Mouse (Mus musculus) ES-Bruce4 (cell line): ENCODE results near the gene Acsm1. TPM values are rescaled to one million over a fixed set of nuclear protein-coding genes. Genes with fewer than 3 reads are reported as not detected.

Experiments used
- H3K27ac ChIP-seq: 2 replicates; pipeline ENCODE4 v1.5.1; 2012; ENCODE audit warnings: low read length, inconsistent platforms; ENCODE audit not compliant: insufficient read depth
- H3K27me3 ChIP-seq: 2 replicates; pipeline ENCODE4 v1.6.1; 2012; ENCODE audit warnings: mild to moderate bottlenecking, low read length, inconsistent platforms; ENCODE audit not compliant: control insufficient read depth, poor library complexity, insufficient read depth, severe bottlenecking
- H3K36me3 ChIP-seq: 2 replicates; pipeline ENCODE4 v1.6.1; 2012; ENCODE audit warnings: inconsistent platforms, mild to moderate bottlenecking, low read length, moderate library complexity; ENCODE audit not compliant: control insufficient read depth, poor library complexity, insufficient read depth, severe bottlenecking
- H3K4me1 ChIP-seq: one replicate; pipeline ENCODE4 v1.8.1; 2011; ENCODE audit warnings: low read length; ENCODE audit not compliant: control insufficient read depth, insufficient read depth
- H3K4me3 ChIP-seq: 2 replicates; pipeline ENCODE4 v1.5.1; 2011; ENCODE audit warnings: low read depth, mild to moderate bottlenecking, low read length
- H3K9ac ChIP-seq: 2 replicates; pipeline ENCODE4 v1.6.1; 2012; ENCODE audit warnings: low read depth, mild to moderate bottlenecking, inconsistent platforms; ENCODE audit not compliant: poor library complexity, severe bottlenecking
- H3K9me3 ChIP-seq: replicated peaks from 2 replicates; pipeline ENCODE4 v1.6.1; 2012; ENCODE audit warnings: mild to moderate bottlenecking, low read length, inconsistent platforms; ENCODE audit not compliant: control insufficient read depth, poor library complexity, insufficient read depth, severe bottlenecking
- CTCF ChIP-seq: IDR thresholded peaks from one replicate; pipeline ENCODE4 v1.8.1; 2011; ENCODE audit warnings: low read depth, low read length
- EP300 ChIP-seq: IDR thresholded peaks from 2 replicates; pipeline ENCODE4 v1.6.1; 2011; ENCODE audit warnings: low read depth, low read length; ENCODE audit not compliant: insufficient read depth
- POLR2A ChIP-seq: IDR thresholded peaks from one replicate; pipeline ENCODE4 v1.8.1; 2011; ENCODE audit warnings: low read length; ENCODE audit not compliant: insufficient read depth
- polyA plus RNA-seq: library from polyadenylated mRNA; stranded (reverse); fragments of >200 nt; gene quantifications from 2 replicates; pipeline ENCODE4 v1.2.4, GENCODE M21; 2011; ENCODE audit warnings: low read depth; ENCODE audit not compliant: missing spikeins, insufficient read depth, insufficient read length

Gene Acsm1
- polyA plus RNA-seq, 1 experiment, result not detected

- no peak overlapping the region for H3K27ac ChIP-seq
- H3K9ac ChIP-seq, result no peak overlapping the region
- peaks cover 1% of the 10 kb centered on the region for H3K4me1 ChIP-seq
- TF ChIP-seq CTCF, result no peak
- no peak for TF ChIP-seq EP300
- TF ChIP-seq POLR2A, result no peak
- no peaks in the 10 kb centered on the region for H3K27me3 ChIP-seq
- no peaks in the 10 kb centered on the region for H3K9me3 ChIP-seq
- H3K36me3 ChIP-seq, result no peaks in the 10 kb centered on the region
- no peak overlapping the region for H3K4me3 ChIP-seq
Measured at GRCm38 (mm10) chr7:119595306-119595705, 11.5 kb upstream of the Acsm1 start.

- Histone ChIP-seq H3K27ac (no peak overlapping the region), H3K9ac (no peak overlapping the region), H3K4me1 (peaks cover 1% of the 10 kb centered on the region), H3K9me3 (no peaks in the 10 kb centered on the region), H3K4me3 (no peak overlapping the region), H3K27me3 (no peaks in the 10 kb centered on the region), H3K36me3 (no peaks in the 10 kb centered on the region)
- TF ChIP-seq CTCF (no peak), EP300 (no peak), POLR2A (no peak)
Measured at GRCm38 (mm10) chr7:119596536-119596935, 10.3 kb upstream of the Acsm1 start.

GRCm38 (mm10) chr7:119601195-119601953 is 5.5 kb upstream of the Acsm1 start:
- TF ChIP-seq CTCF (no peak), POLR2A (no peak), EP300 (no peak)
- H3K4me1 ChIP-seq, result no peaks in the 10 kb centered on the region

GRCm38 (mm10) chr7:119601954-119602317 is 4.9 kb upstream of the Acsm1 start:
- Histone ChIP-seq H3K36me3 (no peaks in the 10 kb centered on the region), H3K9ac (no peak overlapping the region), H3K27me3 (no peaks in the 10 kb centered on the region), H3K4me3 (no peak overlapping the region), H3K27ac (no peak overlapping the region), H3K9me3 (no peaks in the 10 kb centered on the region), H3K4me1 (no peaks in the 10 kb centered on the region)
- TF ChIP-seq CTCF, result no peak
- no peak for TF ChIP-seq POLR2A
- TF ChIP-seq EP300, result no peak

More at GRCm38 (mm10) chr7:119601195-119601953, 5.5 kb upstream of the Acsm1 start:
- Histone ChIP-seq H3K36me3 (no peaks in the 10 kb centered on the region), H3K27me3 (no peaks in the 10 kb centered on the region), H3K9me3 (no peaks in the 10 kb centered on the region), H3K9ac (no peak overlapping the region), H3K4me3 (no peak overlapping the region), H3K27ac (no peak overlapping the region)

GRCm38 (mm10) chr7:119604903-119605483 is 1.8 kb upstream of the Acsm1 start:
- H3K4me3 ChIP-seq, result no peak overlapping the region
- no peaks in the 10 kb centered on the region for H3K4me1 ChIP-seq
- no peaks in the 10 kb centered on the region for H3K36me3 ChIP-seq
- no peaks in the 10 kb centered on the region for H3K9me3 ChIP-seq
- H3K27ac ChIP-seq, result no peak overlapping the region
- no peaks in the 10 kb centered on the region for H3K27me3 ChIP-seq
- no peak overlapping the region for H3K9ac ChIP-seq
- TF ChIP-seq POLR2A (no peak), CTCF (no peak), EP300 (no peak)

GRCm38 (mm10) chr7:119605926-119606663 is 731 bp upstream of the Acsm1 start:
- no peaks in the 10 kb centered on the region for H3K36me3 ChIP-seq
- no peaks in the 10 kb centered on the region for H3K27me3 ChIP-seq
- no peaks in the 10 kb centered on the region for H3K9me3 ChIP-seq
- no peak overlapping the region for H3K27ac ChIP-seq
- no peak overlapping the region for H3K9ac ChIP-seq
- H3K4me1 ChIP-seq, result no peaks in the 10 kb centered on the region
- TF ChIP-seq POLR2A, result no peak
- TF ChIP-seq CTCF, result no peak
- TF ChIP-seq EP300, result no peak
- no peak overlapping the region for H3K4me3 ChIP-seq
